In the genomic region with DNA sequence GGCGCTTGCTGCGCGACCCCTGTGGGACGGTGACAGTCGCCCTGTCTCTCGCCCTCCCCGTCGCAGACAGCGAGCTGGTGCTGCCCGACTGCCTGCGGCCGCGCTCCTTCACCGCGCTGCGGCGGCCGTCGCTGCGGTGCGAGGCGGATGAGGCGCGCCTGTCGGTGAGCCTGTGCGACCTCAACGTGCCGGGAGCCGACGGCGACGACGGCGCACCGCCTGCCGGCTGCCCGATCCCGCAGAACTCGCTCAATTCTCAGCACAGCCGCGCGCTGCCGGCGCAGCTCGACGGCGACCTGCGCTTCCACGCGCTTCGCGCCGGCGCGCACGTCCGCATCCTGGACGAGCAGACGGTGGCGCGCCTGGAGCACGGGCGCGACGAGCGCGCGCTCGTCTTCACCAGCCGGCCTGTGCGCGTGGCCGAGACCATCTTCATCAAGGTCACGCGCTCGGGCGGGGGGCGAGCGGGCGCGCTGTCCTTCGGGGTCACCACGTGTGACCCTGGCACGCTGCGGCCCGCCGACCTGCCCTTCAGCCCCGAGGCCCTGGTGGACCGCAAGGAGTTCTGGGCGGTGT, we compare ENCODE assay signal across 8 mouse cellular contexts.
A peak's percentile ranks its signal among the peaks of the same experiment; 100 is the strongest.
DNase-seq lines count a peak whose midpoint lies in the region; ATAC-seq lines count a peak whose summit lies in the region.

No protein-coding gene starts in this region.

- H3K27ac ChIP-seq in heart, embryonic 12.5 days (ENCODE audit: poor library complexity, severe bottlenecking): no peak overlapping the region
- H3K27ac ChIP-seq in forebrain, embryonic 13.5 days: no peak overlapping the region
- H3K27ac ChIP-seq in liver, embryonic 16.5 days (ENCODE audit: low read length): no peak overlapping the region

- H3K4me1 ChIP-seq in heart, embryonic 12.5 days (replicated peaks): peaks cover 17% of the 10 kb centered on the region
- H3K4me1 ChIP-seq in forebrain, embryonic 13.5 days: peaks cover 9% of the 10 kb centered on the region
- H3K4me1 ChIP-seq in liver, embryonic 16.5 days (ENCODE audit: control insufficient read depth, low read depth, low read length): no peaks in the 10 kb centered on the region

- 4% methylated on average over 90 of the region's 90 CpGs for WGBS in heart, embryonic 12.5 days
- WGBS in forebrain, embryonic 13.5 days: 4% methylated on average over 90 of the region's 90 CpGs
- WGBS in liver, embryonic 16.5 days (ENCODE audit: insufficient replicate concordance): 5% methylated on average over 90 of the region's 90 CpGs

- peaks cover 54% of the 10 kb centered on the region for H3K27me3 ChIP-seq in heart, embryonic 12.5 days (replicated peaks)
- peaks cover 41% of the 10 kb centered on the region for H3K27me3 ChIP-seq in forebrain, embryonic 13.5 days
- peaks cover 26% of the 10 kb centered on the region for H3K27me3 ChIP-seq in liver, embryonic 16.5 days (ENCODE audit: control insufficient read depth, insufficient read depth, low read depth, low read length)

- H3K4me2 ChIP-seq in heart, embryonic 12.5 days: peak overlapping the region; percentile 71
- peak overlapping the region; percentile 58 for H3K4me2 ChIP-seq in forebrain, embryonic 13.5 days
- peak overlapping the region; percentile 41 for H3K4me2 ChIP-seq in liver, embryonic 16.5 days (ENCODE audit: low read depth, low read length)

- DNase-seq in heart, adult 11 months: no peak
- DNase-seq in ES-CJ7 (ENCODE audit: low read depth, low spot score): peak; percentile 67
- no peak for DNase-seq in layer of hippocampus, adult 11-12 months (ENCODE audit: low spot score)
- DNase-seq in cerebellum, postnatal 4 days (ENCODE audit: low spot score in 2 of 2): no peak

- no peaks in the 10 kb centered on the region for H3K36me3 ChIP-seq in heart, embryonic 12.5 days
- H3K36me3 ChIP-seq in forebrain, embryonic 13.5 days (ENCODE audit: poor library complexity, severe bottlenecking): no peaks in the 10 kb centered on the region
- no peaks in the 10 kb centered on the region for H3K36me3 ChIP-seq in liver, embryonic 16.5 days (ENCODE audit: control insufficient read depth, insufficient read depth)

- H3K4me3 ChIP-seq in heart, embryonic 12.5 days: peak overlapping the region; percentile 48
- peak overlapping the region; percentile 37 for H3K4me3 ChIP-seq in forebrain, embryonic 13.5 days
- peak overlapping the region; percentile 20; the same call in 1 of the 2 replicates for H3K4me3 ChIP-seq in liver, embryonic 16.5 days (ENCODE audit: low read depth, low read length)

- no peaks in the 10 kb centered on the region for H3K9me3 ChIP-seq in heart, embryonic 12.5 days (replicated peaks)
- H3K9me3 ChIP-seq in forebrain, embryonic 13.5 days (replicated peaks): no peaks in the 10 kb centered on the region
- H3K9me3 ChIP-seq in liver, embryonic 16.5 days (replicated peaks; ENCODE audit: control insufficient read depth, low read length): no peaks in the 10 kb centered on the region

- H3K9ac ChIP-seq in heart, embryonic 12.5 days: peak overlapping the region; percentile 21
- H3K9ac ChIP-seq in forebrain, embryonic 13.5 days: peak overlapping the region; percentile 40
- H3K9ac ChIP-seq in liver, embryonic 16.5 days (ENCODE audit: low read depth, low read length): no peak overlapping the region

- 0 out of 2 replicates have a peak, but pooled peaks have one; percentile 30 for ATAC-seq in heart, embryonic 12.5 days (ENCODE audit: insufficient number of reproducible peaks, low FRiP score)
- peak; percentile 48; the same call in 1 of the 2 replicates for ATAC-seq in forebrain, embryonic 13.5 days
- ATAC-seq in liver, embryonic 16.5 days (ENCODE audit: low read depth): no peak
- ATAC-seq in inflammation-experienced regulatory T-cells, adult 6 months: no peak

Comparison
In these comparisons a context has a peak if more than half of its experiments do, and no peak if none do; other contexts are left out.
1. ATAC-seq: peak in heart, embryonic 12.5 days (single experiment) and forebrain, embryonic 13.5 days (single experiment); none in liver, embryonic 16.5 days (single experiment) and inflammation-experienced regulatory T-cells, adult 6 months (single experiment).
2. Peak in every context shown above with its lines, with median percentiles within 50 percentile points of each other: H3K4me2 ChIP-seq and H3K4me3 ChIP-seq.